Mouse (Mus musculus) thymus, postnatal 10 days (tissue): ENCODE results near the gene Fbxl5.
A peak's percentile ranks its signal among the peaks of the same experiment; 100 is the strongest.

ENCODE experiments used
- DNase-seq, 2 experiments: peaks; one replicate each; pipeline ENCODE4 v3.0.0; 2021; ENCODE audit warnings: low spot score in 2 of 2

Gene Fbxl5

DNA sequence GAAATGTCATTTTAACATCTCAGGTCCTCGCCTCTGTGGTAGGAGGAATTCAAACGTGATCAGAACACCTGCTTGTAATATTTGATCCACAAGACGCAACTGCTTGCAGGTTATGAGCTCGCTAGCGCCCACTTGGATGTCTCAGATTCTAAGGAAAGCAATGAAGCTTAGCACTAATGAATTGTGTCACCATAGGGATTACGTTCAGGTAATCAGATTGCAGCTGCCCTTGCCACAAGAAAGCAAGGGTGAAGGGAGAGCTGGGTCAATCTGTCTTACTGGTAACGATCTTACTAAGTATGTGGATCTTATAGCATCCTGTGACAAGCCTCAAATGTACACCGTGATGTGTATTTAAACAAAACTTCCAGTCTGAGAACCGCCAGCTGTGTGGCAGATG lies 5.9 kb upstream of the Fbxl5 start:
- no peak for DNase-seq

GRCm38 (mm10) chr5:43826883-43827282 lies 5.4 kb upstream of the Fbxl5 start:
- no peak for DNase-seq

DNA sequence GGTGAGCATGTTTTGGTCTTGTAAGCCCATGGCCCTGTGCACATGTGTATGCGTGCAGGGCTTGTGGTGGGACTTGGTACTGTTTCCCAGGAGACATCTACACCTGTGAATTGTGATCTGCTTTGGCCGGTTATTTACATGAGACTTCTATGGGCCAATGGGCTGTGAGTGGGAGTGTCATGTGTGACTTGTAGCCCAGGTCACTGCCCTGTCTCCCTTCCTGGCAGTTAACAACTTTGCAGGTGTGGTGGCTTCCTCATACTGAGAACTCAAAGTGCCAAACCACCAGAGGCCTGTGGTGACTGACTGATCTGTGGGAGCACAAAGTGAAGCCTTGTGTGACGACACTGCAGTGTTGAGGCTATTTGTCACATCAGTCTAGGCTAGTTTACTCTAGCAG lies 3.1 kb upstream of the Fbxl5 start:
- peak; percentile 69 to 84 for DNase-seq

- DNase-seq = no peak
Measured at GRCm38 (mm10) chr5:43822824-43823223, 1.4 kb upstream of the Fbxl5 start.

DNA sequence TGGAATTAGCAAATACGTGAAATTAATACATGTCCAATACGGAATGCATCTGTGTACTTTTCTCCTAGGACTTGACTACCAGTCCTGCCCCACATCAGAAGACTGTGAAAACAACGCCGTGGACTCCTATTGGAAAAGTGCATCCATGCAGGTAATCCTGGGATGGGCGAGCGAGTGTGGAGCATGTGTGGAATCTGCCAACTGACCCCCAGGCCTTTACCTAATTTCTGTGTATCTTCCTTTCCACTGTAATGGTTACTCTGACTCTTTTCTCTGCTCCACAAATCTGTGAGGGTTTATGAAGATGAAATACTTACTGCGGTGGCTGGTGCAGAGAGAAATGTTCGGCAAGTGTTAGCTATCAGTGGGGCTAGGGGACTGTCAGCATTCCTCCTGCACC lies 761 bp upstream of the Fbxl5 start:
- no peak for DNase-seq

DNA sequence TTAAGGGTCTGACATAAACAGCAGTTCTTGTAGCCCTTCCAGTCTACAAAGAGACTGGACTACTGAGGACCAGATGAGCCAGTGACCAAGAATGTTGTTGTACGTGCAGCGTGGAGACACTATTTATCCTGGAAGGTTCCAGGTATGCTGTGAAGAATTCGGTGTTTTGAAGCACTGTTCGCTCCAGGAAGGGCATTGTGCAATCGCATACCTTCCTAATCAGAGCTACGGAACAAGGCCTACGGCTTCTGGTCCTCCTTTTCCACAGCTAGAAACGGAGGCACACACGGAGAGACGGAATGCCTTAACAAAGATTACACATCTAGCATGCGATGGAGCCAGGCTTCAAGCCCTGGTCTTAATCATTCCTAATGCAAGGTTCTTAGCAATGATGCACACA lies 653 bp downstream of the Fbxl5 start:
- DNase-seq = no peak

DNA sequence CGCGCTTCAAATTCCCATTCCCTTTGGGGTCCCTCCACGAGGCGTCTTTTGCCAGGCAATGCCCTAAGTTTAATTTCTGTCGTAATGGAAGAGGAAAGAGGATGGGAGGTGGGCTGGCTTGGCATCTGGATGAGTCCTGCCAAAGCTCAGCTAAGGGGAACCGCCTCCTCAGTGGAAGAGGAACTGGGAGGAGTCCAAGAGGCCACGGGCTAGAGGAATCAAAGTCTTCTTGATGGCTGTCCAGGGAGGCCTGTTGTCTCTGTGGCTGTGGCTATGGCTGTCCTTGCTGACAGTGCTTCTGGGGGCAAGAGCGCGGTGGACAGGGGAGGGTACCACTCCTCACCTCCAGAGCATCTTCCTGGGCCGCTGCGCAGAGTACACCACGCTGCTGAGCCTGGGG lies 2.7 kb downstream of the Fbxl5 start, which contains the start of gene Bst1:
TSS of gene Bst1 (plus strand) at position 191 of the 400 bp plus-strand sequence.
- DNase-seq = no peak

GRCm38 (mm10) chr5:43815769-43816168 lies 5.7 kb downstream of the Fbxl5 start:
- DNase-seq = no peak

- no peak for DNase-seq
Measured at GRCm38 (mm10) chr5:43814536-43814935, 6.9 kb downstream of the Fbxl5 start.

DNA sequence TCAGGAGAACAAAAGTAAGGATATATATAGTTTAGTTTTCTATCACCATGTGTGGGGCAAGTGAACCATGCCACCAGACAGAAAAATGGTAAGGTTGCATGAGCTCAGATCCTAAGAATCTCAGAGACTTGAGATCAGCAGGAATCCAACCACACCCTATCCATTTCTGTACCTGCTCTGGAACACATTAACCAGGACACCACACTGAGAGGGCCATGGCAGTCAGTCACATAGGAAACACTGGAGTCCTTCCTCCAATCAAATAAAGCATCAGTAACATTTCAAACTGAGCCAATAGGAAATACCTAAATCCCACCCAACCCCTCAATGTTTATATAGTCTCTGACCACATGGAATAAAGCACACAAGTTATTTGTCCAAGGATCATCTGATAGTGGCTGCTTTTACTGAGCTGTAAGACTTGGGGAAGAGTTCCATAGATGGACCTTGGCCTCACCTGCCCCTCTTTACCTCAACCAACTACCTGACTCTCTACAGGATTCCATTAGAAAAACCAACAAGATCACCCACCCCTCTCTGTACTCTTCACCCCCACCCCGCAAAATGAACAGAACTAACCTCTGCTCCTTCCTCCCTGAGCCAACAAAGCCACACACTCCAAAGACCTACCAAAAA lies 10.9 kb downstream of the Fbxl5 start:
- no peak for DNase-seq

DNA sequence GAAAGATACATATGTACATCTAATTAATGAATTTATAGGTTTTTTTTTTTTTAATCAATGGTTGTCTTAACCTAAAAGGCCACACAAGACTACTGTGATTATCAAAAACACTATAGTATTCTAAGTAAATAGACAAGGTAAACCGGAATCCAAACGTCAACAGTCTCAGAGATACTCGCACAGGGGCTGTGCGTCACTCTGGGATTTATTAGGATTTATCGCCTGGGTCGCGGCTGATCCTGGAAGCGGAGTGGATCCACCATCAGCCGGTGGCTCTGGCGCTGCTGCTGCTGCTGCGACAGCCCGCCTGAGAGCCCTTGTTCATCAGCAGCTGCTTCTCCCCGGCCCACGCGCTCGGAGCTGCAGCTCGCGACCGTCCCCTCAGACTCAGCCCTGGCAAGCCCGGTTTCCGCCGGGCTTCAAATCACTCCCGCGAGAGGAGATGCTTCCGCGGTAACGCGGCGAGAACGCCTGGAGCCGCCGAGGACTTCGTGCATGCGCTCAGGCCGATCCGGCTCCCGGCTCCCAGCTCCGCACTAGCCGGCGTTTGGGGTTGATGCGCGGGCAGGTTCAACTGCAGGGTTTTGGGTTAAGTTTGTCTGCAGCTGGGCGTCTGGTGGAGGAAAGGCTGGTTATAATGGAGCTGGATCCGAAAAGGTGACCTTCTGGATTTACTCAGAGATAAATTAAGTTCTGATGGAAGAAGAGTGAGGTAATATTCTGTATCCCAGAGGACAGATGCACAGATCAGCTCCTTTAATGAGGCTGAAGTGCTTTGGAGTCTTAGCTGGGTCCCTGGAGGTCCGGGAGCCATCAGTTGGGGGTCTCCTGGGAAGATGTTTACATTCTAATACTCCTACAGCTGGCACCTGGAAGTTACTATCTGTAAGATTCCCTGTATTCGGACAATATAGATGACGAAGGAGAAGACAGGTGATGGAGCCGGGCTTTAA lies 13.4 kb downstream of the Fbxl5 start:
- peak; percentile 81 to 83 for DNase-seq

DNA sequence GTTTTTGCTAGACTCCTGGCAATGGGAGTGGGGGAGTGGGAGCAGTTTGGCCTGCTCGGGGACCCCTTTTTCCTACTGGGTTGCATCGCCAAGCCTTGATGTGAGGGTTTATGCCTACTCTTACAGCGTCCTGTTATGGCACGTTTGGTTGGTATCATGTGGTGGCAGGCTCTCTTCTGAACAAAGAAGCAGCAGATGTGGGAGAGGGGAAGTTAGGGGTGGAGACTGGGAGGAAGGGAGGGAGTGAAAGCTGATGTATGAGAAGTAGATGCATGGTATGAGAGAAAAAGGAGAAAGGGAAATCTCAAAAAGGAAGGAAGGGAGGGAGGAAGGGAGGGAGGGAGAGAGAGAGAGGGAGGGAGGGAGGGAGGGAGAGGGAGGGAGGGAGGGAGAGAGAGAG lies 14.5 kb downstream of the Fbxl5 start:
- DNase-seq = no peak

DNA sequence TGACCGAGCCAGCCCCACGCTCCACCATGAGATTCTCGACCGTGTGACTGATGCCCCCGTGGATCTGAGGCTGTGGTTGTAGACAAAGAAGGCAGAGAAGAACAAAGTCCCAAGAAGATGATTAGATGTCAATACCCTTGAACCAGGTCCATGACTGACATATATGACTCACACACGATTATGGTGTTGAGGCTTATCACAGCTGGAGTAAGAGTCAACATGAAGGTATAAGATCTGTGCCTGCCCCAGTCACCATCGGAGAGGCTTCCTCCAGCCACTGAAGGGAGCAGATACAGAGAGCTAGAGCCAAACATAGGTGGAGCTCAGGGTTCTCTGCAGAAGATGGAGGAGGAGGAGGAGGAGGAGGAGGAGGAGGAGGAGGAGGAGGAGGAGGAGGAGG lies 15.1 kb downstream of the Fbxl5 start:
- no peak for DNase-seq

GRCm38 (mm10) chr5:43805401-43805800 lies 16.0 kb downstream of the Fbxl5 start:
- no peak for DNase-seq

DNA sequence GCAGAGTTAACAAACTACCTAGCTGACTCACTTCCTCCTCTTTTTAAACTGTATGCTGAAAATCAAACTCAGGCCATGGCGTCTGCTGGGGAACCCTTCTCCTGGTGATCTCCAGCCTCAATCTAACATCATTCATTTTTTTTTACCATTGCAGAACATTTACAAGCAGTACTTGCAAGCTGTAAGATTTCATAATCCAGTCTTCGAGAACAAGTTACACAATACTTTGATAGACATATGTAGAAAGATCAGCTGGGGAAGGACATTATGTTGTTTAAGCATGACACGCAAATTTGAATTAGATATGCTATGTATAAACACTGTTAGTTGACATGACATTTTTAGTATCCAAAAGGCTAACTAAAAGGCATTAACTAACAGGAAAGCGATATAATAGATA lies 19.6 kb downstream of the Fbxl5 start:
- no peak for DNase-seq

DNA sequence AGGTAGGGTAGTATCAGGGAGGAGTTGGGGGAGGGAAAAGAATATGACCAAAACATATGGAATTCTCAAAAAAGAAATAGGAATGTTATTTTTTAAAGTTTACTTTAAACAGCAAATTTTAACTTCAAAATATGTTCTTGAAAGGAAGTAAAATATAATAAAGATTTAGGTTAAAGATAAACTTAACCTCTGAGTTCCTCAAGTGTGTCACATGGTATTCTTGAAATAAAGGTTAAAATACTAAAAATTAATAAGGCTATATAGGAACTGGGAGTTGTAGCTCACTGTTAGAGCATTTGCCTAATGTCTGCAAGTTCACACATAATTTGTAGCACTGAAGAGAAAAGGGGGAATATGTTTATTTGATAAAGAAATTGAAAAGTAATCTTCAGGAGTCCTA lies 20.2 kb downstream of the Fbxl5 start:
- no peak for DNase-seq

GRCm38 (mm10) chr5:43800700-43801099 lies 20.7 kb downstream of the Fbxl5 start:
- no peak for DNase-seq

- no peak for DNase-seq
Measured at GRCm38 (mm10) chr5:43799530-43799929, 21.9 kb downstream of the Fbxl5 start.

GRCm38 (mm10) chr5:43792354-43792753 lies 29.1 kb downstream of the Fbxl5 start:
- DNase-seq = no peak

DNA sequence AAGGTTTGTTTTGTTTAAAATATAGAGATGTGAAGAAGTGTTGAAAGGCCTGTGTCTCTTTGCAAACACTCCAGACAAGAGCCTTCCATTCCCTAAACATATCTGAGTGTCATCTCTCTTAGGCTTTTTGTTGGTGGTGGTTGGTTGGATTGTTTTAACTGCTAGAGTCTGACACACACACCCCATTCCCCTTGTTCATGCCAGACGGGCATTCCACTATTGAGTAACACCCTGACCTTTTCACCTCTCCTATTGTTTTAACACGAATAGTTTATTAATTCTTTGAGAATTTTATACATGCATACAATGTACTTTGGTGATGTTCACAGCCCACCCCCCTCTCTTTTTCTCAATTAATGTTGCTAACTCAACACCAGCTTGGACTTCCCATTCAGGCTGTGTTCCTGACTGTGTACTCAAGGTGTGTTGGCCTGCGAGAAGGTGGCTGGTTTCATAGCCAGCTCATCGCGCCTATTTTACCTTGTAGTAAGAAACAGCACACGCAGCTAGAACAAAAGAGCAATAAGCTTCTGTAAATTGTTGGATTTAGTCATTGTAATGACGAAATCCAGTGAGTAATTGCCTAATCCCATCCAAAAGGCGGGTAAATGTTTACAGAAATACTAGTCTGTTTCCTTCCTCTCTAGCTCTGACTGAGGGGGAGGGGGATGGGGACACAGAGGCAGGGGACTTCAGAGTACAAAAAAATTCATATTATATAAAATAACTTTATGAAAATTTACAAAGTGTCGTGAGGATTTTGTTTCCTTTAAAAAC lies 33.3 kb downstream of the Fbxl5 start:
- no peak for DNase-seq

- DNase-seq = no peak
Measured at GRCm38 (mm10) chr5:43786607-43787006, 34.8 kb downstream of the Fbxl5 start.

DNA sequence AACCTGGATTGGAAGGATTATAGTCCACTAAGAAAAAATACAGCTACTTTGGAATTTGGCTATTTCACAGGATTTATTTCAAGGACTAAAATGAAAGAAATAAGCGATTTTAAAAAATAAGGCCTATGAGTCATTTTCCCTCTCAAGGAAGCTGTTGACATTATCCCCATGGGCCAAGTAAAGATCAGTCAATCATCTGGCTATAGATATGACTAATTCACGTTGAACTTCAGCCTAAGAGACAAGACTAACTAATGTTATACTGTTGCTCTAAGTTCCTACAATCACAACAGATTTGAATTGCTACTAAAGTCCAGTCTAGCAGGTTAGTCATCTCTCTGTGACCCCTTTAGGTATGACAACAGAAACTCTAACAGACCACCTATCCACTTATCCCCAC lies 37.4 kb downstream of the Fbxl5 start:
- no peak for DNase-seq
